Mouse (Mus musculus) left cerebral cortex, postnatal 14 days (tissue): ENCODE results near the gene Gm9803. TPM values are rescaled to one million over a fixed set of nuclear protein-coding genes. Genes with fewer than 3 reads are reported as not detected.
A peak's percentile ranks its signal among the peaks of the same experiment; 100 is the strongest.
"Not testable (repeated sequence)": the region's sequence is repeated elsewhere in the genome, so short reads cannot be mapped to it uniquely, and the experiment has no call there.

Experiments
- DNase-seq, 2 experiments: peaks; one replicate each; pipeline ENCODE4 v3.0.0; 2021 to 2022; ENCODE audit warnings: low spot score in 2 of 2, mixed read lengths in 1 of 2
- intact Hi-C: fragments of 180-260 bp; cut with DNase I; formaldehyde crosslinking; loops from one replicate; pipeline ENCODE4 v1.15.1; 2025
- long read RNA-seq, 2 experiments: library from polyadenylated mRNA; stranded (forward); transcript quantifications; one replicate each; pipeline ENCODE4 v2.0.0; 2021
- total RNA-seq, 2 experiments: library from RNA; stranded (reverse); gene quantifications; 2 replicates each; pipeline ENCODE4 v1.2.3; 2021

Gene Gm9803
- total RNA-seq = 1 to 10 TPM; 4.0 to 6.4 TPM
- long read RNA-seq, experiment 1, partial matches to known transcripts = 0 of 2 reads
- long read RNA-seq, experiment 1, other reads (novel, unspliced or antisense) = 0 of 2 reads
- long read RNA-seq, experiment 2, partial matches to known transcripts = 0 of 3 reads
- long read RNA-seq, experiment 2, other reads (novel, unspliced or antisense) = 0 of 3 reads

DNA sequence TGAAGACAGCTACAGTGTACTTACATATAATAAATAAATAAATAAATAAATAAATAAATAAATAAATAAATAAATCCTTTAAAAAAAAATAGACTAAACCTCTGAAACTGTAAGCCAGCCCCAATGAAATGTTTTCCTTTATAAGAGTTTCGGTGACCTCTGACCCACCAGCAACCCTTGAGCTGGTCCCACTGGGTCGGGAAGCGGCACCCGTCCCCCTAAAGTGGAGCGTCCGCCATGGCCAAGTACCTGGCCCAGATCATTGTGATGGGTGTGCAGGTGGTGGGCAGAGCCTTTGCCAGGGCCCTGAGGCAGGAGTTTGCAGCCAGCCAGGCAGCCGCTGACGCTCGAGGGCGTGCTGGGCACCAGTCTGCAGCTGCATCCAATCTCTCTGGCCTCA, at the start of gene Gm9803:
Gene Gm9803 (plus strand): TSS at position 154 of the 400 bp plus-strand sequence.
- intact Hi-C loops, DNase-seq: not testable (repeated sequence)

DNA sequence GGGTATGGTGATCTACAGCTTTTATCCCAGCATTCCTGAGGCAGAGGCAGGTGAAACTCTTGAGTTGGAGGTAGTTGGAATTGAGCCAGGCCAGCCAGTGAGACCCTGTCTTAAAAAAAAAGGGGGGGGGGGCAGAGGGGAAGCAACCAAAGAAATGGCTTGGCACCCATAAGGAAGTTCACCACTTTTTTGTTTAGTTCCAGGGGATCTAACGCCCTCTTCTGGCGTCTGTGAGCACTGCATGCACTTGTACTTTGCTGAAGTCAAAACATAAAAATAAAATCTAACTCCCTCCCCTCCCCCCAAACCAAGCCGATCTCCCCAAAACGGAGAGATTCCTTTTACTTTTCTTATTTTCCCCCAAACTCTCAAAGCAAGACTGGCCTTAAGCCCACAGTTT, 48.5 kb upstream of the Gm9803 start:
- DNase-seq = peak; percentile 39 to 57
- intact Hi-C loops = loop anchor here (5.0 kb wide), 1 partner anchor 303 kb away; the partner anchor contains the start of genes 9030612E09Rik and Sobp

DNA sequence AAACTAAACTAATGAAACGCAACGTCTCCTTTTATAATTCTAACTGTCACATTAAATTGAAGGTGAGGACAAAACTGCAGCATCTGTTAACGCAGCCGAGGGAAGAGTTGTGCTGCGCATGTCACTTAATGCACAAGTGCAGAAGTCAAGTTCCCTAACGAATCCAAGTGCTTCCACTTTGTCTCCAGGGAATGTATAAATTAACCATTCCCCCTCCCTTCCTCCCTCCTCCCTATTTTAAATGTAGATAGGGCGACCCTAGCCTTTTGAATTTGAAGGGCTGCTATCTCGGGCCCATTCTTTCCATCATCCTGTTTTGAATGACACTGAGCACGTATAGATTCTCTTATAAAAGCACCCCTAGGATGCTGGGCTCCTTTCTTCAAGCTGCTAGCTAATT, 46.4 kb upstream of the Gm9803 start:
- intact Hi-C loops = loop anchor here (5.0 kb wide), 1 partner anchor 305 kb away; the partner anchor contains the start of genes 9030612E09Rik and Sobp
- no peak for DNase-seq

DNA sequence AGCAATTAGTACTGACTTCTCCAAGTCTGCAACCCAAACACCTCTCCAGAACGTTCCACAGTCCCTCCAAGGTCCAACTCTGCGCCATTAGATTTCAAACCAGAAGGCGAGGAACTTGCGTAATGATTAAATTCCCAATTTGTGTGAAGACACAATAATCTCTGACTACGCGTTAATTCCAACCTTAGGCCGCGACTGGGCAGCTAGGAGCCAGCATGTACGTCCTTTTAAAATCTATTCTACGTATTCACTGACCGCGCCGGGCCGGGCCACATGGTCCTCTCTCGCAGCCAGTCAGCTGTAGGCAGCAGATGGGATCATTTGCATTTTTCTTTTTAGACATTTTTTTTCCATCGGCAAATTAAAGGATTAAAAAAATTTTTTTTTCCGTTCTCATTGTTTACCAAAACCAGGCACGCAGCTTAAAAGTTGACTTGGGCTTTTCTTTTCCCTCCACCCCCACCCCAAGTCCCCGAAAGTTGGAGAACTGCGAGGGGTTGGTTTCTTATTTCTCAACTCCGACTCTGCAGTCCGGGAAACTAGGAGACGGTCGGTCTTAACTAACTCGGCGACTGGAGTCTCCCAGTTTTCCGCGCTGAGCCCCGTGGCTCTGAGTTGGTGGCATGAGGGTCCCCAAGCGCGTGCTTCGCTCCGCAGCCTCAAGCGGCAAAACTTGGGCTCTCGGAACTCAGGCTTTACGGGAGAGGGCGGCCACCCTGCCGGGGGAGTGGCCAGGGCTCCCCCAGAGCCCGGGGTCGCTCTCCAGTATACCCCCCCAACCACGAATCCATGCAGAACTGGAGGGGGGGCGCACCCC, 45.8 kb upstream of the Gm9803 start:
- DNase-seq = peak; percentile 53 to 64
- intact Hi-C loops = loop anchor here (5.0 kb wide), 1 partner anchor 306 kb away; the partner anchor contains the start of genes 9030612E09Rik and Sobp

DNA sequence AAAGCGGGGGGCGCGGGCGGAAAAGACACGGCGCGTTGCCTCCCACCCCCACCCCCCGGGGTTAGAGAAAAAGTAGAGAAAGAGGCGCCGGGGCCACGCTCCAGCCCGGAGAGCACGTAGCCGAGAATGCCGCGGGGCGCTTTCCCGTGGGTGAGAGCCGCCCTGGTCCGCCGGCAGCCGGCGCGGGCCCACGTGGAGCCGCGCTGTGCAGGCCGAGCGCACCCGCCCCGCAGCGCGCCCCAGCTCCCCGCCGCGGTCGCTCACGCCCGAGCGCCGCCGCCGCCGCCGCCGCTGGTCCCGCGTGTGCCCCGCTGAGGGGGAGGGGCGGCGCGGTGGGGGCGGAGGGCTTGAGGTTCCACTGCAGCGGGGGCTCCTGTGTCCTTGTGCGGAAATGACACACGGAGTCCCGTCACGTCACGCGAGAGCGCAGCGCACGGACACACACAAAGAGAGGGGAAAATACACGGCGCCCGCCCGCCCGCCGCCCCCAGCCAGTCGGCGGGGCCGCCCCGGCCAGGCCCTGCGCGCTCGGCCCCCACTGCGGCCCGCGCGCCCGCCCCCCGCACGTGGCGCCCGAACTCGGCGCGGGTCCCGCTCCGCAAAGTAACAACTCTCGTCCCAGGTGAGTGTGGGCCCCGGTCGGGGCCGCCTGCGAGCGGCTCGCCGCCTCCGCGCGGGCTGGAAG, 45.0 kb upstream of the Gm9803 start, which contains the start of gene Bend3:
Gene Bend3 (plus strand): TSS at position 81 of the 685 bp plus-strand sequence.
- peak; percentile 63 to 65 for DNase-seq
- intact Hi-C loops = loop anchor here (5.0 kb wide), 1 partner anchor 307 kb away; the partner anchor contains the start of genes 9030612E09Rik and Sobp

DNA sequence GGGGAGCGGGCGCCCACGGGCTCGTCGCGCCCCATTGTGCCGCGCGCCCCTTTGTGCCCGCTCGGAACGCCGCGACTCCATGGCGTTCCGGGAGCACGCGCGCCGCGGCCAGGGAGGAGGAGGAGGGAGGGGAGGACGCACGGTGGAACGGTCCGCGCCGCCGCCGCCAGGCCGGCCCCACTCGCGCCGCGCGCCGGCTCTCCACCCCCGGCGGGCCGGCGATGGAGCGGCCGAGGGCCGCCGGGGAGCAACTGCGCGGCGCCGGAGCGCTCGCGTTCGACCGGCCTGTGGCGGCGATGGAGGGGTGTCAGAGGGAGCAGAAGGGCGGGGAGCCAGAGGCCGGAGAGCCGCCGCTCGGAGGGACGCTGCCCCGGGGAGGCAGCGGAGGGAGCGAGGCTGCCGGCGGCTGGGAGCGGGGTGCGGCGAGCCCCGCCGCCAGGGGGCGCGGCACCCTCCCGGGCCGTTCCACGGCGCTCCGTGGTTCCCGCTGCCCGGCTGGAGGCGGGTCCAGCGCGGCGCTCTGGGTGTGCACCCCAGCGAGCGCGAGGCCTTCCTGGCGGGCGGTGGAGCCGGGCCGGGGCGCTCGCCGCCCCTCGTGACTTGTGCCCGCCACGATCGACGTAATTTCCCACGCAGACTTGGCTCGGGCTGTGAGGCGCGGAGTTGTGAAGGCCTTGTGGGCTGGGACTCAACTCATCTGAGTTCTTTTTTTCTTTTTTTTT, 44.3 kb upstream of the Gm9803 start:
- peak; percentile 68 to 76 for DNase-seq
- intact Hi-C loops = loop anchor here (2.0 to 5.0 kb wide), 2 partner anchors 61 to 307 kb away; partner anchors contain the start of genes 1700021F05Rik, 9030612E09Rik and Sobp

DNA sequence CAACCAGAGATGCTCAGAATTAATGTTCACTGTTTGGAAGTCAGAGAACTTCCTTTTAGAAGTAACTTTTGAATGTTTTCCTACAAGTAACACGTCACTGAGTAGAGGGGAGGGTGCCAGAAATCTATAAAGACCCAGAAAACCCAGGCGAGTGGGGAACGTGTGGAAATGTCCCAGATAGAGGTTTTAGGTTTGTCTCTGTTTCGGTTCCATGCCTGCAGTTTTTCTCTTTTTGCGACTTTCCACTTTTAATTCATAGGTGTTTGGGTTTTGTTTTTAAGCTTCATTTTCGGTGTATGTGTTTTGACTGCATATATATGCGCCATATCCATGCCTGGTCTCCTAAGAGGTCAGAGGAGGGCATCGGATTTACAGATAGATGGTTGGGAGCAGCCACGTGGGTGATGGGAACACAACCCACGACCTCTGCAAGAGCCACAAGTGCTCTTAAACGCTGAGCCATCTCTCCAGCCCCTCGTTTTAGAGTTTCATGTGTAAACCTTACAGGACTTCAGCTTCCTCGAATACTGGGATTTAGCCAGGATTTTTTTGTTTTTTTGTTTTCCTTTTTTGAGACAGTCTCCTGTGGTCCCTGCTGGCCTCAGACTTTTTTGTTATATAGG, 43.5 kb upstream of the Gm9803 start:
- DNase-seq = no peak
- intact Hi-C loops = loop anchor here (2.0 kb wide), 1 partner anchor 60 kb away; the partner anchor contains the start of gene 1700021F05Rik

DNA sequence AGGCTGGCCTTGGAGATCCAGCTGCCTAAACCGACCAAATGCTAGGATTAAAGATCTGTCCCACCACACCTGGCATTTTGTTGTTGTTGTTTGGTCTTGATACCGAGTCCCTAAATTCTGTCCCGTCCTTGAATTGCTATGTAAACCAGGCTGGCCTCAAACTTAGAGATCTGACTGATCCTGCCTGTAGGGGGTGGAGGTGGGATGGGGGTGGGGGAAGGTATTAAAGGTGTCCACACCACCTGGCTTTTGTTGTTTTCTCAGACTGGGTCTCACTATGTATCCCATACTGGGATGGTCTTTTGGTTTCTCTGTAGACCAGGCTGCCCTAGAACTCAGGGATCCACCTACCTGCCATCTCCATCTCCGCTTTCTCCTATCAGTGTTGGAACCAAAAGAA, 42.7 kb upstream of the Gm9803 start:
- no peak for DNase-seq
- intact Hi-C loops = loop anchor here (2.0 kb wide), 1 partner anchor 60 kb away; the partner anchor contains the start of gene 1700021F05Rik

- intact Hi-C loops = no loop called here
- DNase-seq = no peak
Measured at GRCm38 (mm10) chr10:43482021-43482420, 41.9 kb upstream of the Gm9803 start.

DNA sequence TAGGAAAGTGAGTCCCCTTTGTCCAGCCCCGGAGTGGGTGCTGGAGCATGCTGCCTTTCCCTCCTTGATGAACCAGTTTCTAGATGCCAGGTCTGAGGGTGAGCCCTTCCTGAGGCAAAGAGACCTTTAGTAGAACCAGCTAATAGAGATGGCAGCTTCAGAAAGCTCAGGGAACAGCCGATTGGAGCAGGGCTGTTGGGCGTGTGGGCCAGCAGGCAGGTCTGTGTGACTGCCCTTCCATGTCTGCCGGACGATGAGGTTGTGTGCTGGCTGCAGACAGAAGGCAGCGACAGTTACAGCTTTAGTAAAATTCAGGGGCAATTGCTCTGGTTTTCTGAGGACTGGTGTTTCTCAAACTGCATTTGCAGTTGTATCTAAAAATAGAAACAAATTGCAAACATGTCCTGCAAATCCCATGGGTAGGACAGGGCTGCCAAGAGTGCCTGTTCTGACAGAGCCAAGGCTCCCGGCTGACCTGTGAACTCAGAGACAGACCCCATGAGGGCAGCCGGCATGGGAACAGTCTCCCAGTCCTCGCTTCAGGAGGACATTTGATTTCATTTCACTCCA, 40.4 kb upstream of the Gm9803 start:
- DNase-seq = no peak
- intact Hi-C loops = no loop called here

DNA sequence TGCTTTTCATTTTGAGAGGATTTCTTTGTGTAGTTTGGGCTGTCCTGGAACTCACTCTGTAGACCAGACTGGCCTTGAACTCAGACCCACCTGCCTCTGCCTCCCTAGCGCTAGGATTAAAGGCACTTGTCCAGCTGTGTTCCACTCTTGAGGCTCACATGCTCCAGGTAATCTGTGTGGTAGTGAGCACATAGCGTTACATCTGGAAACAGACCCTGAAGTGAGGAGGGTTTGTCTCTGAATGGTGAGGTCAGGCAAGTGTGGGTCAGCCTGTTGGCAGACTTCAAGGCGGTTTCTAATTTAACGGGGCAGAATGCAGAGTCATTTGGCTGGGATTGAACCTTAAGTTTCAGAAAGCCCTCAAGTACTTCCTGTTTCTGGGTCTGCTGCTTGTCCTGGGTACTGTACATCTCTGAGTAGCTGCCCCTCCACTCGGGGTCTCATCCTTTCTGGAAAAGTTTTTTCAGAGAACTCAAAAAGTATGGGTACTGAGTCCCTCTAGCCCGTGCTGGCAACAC, 38.1 kb upstream of the Gm9803 start:
- intact Hi-C loops = no loop called here
- DNase-seq = no peak

GRCm38 (mm10) chr10:43487441-43488010, 36.4 kb upstream of the Gm9803 start:
- no peak for DNase-seq
- intact Hi-C loops = no loop called here

GRCm38 (mm10) chr10:43488258-43488657, 35.6 kb upstream of the Gm9803 start:
- intact Hi-C loops = no loop called here
- DNase-seq = no peak

- DNase-seq = no peak
- intact Hi-C loops = no loop called here
Measured at GRCm38 (mm10) chr10:43489139-43489538, 34.7 kb upstream of the Gm9803 start.

DNA sequence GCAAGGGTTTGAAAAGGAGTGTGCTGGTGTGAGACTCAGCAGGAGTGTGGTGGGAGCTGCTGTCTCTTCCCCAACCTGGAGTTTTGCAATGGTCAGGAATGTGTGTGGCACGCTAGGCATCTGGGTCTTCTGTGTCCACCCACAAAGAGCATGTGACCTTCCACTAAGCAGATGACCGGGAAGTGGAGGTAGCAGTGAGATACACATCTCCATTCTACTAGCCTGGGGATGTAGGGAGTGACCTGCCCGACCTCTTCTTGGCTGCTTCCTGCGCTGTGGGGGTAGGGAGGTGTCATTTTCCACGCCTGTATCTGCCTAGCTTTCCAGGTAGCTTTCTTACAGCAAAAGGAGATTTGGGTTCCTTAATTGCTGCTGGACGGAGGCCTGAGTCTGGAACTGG, 34.3 kb upstream of the Gm9803 start:
- intact Hi-C loops = no loop called here
- DNase-seq = no peak

GRCm38 (mm10) chr10:43490034-43490433, 33.9 kb upstream of the Gm9803 start:
- no peak for DNase-seq
- intact Hi-C loops = no loop called here

- DNase-seq = no peak
- intact Hi-C loops = no loop called here
Measured at GRCm38 (mm10) chr10:43490846-43491245, 33.0 kb upstream of the Gm9803 start.

DNA sequence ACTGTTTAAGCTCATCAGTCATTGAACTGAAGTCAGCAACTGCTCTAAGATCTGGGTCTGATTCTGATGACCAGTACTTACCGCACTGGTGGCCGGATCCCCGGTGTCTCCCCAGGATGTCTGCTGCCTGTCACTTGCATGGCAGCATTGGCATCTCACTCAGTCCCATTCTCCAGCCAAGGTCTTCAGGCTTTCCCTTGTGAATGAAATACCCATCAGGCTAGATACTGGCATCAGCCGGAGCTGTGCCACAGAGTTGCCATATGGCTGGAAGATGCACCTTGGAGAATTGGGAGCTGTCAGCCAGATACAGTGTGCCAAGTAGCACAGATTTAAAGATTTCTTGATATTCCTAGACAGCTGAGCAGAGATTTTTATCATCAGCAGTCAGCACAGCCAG, 21.3 kb upstream of the Gm9803 start:
- no peak for DNase-seq
- intact Hi-C loops = no loop called here
